Mouse (Mus musculus): ENCODE measurements around the gene Atg7.

DNA sequence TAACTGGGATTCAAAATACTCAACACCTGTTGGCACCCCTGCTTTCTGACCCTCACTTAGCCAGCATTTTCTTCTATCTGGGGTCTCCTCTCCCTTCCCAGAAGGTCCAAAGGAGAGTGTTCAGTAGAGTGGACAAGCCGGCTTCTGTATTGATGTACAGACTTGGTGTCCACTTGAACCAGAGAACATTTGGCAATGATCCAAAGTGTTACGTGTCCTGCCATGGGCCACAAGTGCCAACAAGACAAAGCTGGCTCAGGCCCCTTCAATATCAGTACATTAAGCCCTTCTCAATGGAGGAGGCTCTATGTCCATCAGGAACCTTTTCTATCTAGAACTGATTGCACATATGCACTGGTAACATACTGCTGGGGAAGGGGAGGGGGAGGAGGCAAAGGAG lies 253.4 kb downstream of the Atg7 start:
- TF ChIP-seq CTCF (IDR thresholded peaks at IDR 0.05; ENCODE audit: low read depth, low read length) (no peak), POLR2A (IDR thresholded peaks at IDR 0.05; ENCODE audit: extremely low read depth, insufficient read depth, low read length) (no peak)
